Mouse (Mus musculus) gastrocnemius, adult 2 months (tissue): ENCODE results near the gene Olfr303. TPM values are rescaled to one million over a fixed set of nuclear protein-coding genes. Genes with fewer than 3 reads are reported as not detected.
"Not testable (repeated sequence)": the region's sequence is repeated elsewhere in the genome, so short reads cannot be mapped to it uniquely, and the experiment has no call there.

Source experiments
- DNase-seq: peaks from one replicate; pipeline ENCODE4 v3.0.0; 2022
- H3K27ac ChIP-seq: fragments of 200-600 bp; 2 replicates; pipeline ENCODE4 v1.8.1; 2022; ENCODE audit warnings: mild to moderate bottlenecking
- H3K4me3 ChIP-seq: fragments of 200-600 bp; 2 replicates; pipeline ENCODE4 v1.8.1; 2022; ENCODE audit warnings: mild to moderate bottlenecking, moderate library complexity
- CTCF ChIP-seq: fragments of 200-600 bp; IDR thresholded peaks from 2 replicates; pipeline ENCODE4 v1.8.1; 2022; ENCODE audit warnings: antibody characterized with exemption, mild to moderate bottlenecking, moderate library complexity
- intact Hi-C: fragments of 180-260 bp; cut with DNase I; formaldehyde crosslinking; loops from one replicate; pipeline ENCODE4 v1.15.1; 2025
- long read RNA-seq, 2 experiments: library from polyadenylated mRNA; stranded (forward); transcript quantifications; one replicate each; pipeline ENCODE4 v2.0.0; 2021
- total RNA-seq, 2 experiments: library from RNA; stranded (reverse); gene quantifications; 2 replicates each; pipeline ENCODE4 v1.2.3; 2021

Olfr303 gene
- not detected for total RNA-seq
- long read RNA-seq, experiment 1, result 0 reads
- long read RNA-seq, experiment 2, result 0 reads

GRCm38 (mm10) chr7:86397689-86398088 is at the start of gene Olfr303:
Olfr303 (minus strand) TSS chr7:86397789.
- DNase-seq, result no peak
- no peak within 1 kb of the TSS for H3K4me3 ChIP-seq
- TF ChIP-seq CTCF, result no peak
- no peak within 1 kb of the TSS for H3K27ac ChIP-seq
- intact Hi-C loops, result no loop called here

GRCm38 (mm10) chr7:86403546-86403945 is 6.0 kb upstream of the Olfr303 start, which contains the start of gene Olfr301:
Olfr301 (plus strand) TSS chr7:86403846.
- TF ChIP-seq CTCF, result no peak
- Histone ChIP-seq H3K27ac (no peak within 1 kb of the TSS), H3K4me3 (no peak within 1 kb of the TSS)
- no peak for DNase-seq
- intact Hi-C loops, result no loop called here

- no peak within 1 kb of the TSS for H3K27ac ChIP-seq
- DNase-seq, result no peak
- intact Hi-C loops, result no loop called here
- TF ChIP-seq CTCF, result no peak
- no peak within 1 kb of the TSS for H3K4me3 ChIP-seq
These were observed 11.0 kb downstream of the Olfr303 start, which contains the start of gene Olfr304 for GRCm38 (mm10) chr7:86386558-86386957. Olfr304 (minus strand) TSS chr7:86386658.

- no peak for DNase-seq
- Histone ChIP-seq H3K4me3 (no peak overlapping the region), H3K27ac (no peak overlapping the region)
- intact Hi-C loops, result no loop called here
- TF ChIP-seq CTCF, result no peak
These were observed 11.8 kb downstream of the Olfr303 start for GRCm38 (mm10) chr7:86385769-86386168.

- no peak for TF ChIP-seq CTCF
- intact Hi-C loops, result no loop called here
- Histone ChIP-seq H3K4me3 (no peak within 1 kb of the TSS), H3K27ac (no peak within 1 kb of the TSS)
- DNase-seq, result no peak
These were observed 30.8 kb downstream of the Olfr303 start, which contains the start of gene Olfr305 for GRCm38 (mm10) chr7:86366828-86367227. Olfr305 (minus strand) TSS chr7:86366928.

GRCm38 (mm10) chr7:86346296-86346695 is 51.3 kb downstream of the Olfr303 start:
- intact Hi-C loops, H3K4me3 ChIP-seq, DNase-seq, H3K27ac ChIP-seq: not testable (repeated sequence)

- H3K4me3 ChIP-seq, result no peak overlapping the region
- H3K27ac ChIP-seq, result no peak overlapping the region
- TF ChIP-seq CTCF, result no peak
- intact Hi-C loops, result no loop called here
- no peak for DNase-seq
These were observed 53.3 kb downstream of the Olfr303 start for GRCm38 (mm10) chr7:86344253-86344652.

GRCm38 (mm10) chr7:86342881-86343565 is 54.6 kb downstream of the Olfr303 start:
- intact Hi-C loops, result no loop called here

More at GRCm38 (mm10) chr7:86342881-86343565, 54.6 kb downstream of the Olfr303 start:
- Histone ChIP-seq H3K4me3 (no peak overlapping the region), H3K27ac (no peak overlapping the region)
- TF ChIP-seq CTCF, result no peak
- no peak for DNase-seq

Other genes with a start within 250 kb of the Olfr303 start
- gene Vmn2r75, start 226.0 kb downstream of the Olfr303 start, total RNA-seq, result not detected
- not detected for gene Vmn2r76, start 151.5 kb downstream of the Olfr303 start, total RNA-seq
- gene Olfr310, start 120.6 kb downstream of the Olfr303 start, total RNA-seq, result not detected
- gene Olfr309, start 84.1 kb downstream of the Olfr303 start, total RNA-seq, result not detected
- not detected for gene Olfr308, start 72.2 kb downstream of the Olfr303 start, total RNA-seq
- not detected for gene Olfr307, start 60.2 kb downstream of the Olfr303 start, total RNA-seq
- not detected for gene Olfr305, start 30.9 kb downstream of the Olfr303 start, total RNA-seq
- not detected for gene Olfr304, start 11.1 kb downstream of the Olfr303 start, total RNA-seq
- gene Olfr301, start 6.1 kb upstream of the Olfr303 start, total RNA-seq, result not detected
- gene Olfr299, start 62.1 kb upstream of the Olfr303 start, total RNA-seq, result not detected
- gene Olfr298, start 94.7 kb upstream of the Olfr303 start, total RNA-seq, result not detected
- gene Olfr297, start 122.2 kb upstream of the Olfr303 start, total RNA-seq, result not detected
- gene Olfr295, start 186.1 kb upstream of the Olfr303 start, total RNA-seq, result not detected
- gene Olfr294, start 218.9 kb upstream of the Olfr303 start, total RNA-seq, result not detected